Mouse (Mus musculus): ENCODE results near the gene Gm7954. TPM values are rescaled to one million over a fixed set of nuclear protein-coding genes. Genes with fewer than 3 reads are reported as not detected.
"Not testable (repeated sequence)": the region's sequence is repeated elsewhere in the genome, so short reads cannot be mapped to it uniquely, and the experiment has no call there.

Gm7954 gene
- polyA plus RNA-seq (2012; rRNA removed): not detected in 2 replicates

- not testable (repeated sequence) for H3K36me3 ChIP-seq (ENCODE audit: control insufficient read depth, insufficient read depth, low read length); H3K4me1 ChIP-seq (ENCODE audit: control insufficient read depth, insufficient read depth, insufficient read length, low read length); H3K4me3 ChIP-seq (ENCODE audit: low read depth, low read length); H3K27ac ChIP-seq (ENCODE audit: insufficient read depth, low read depth, low read length); H3K27me3 ChIP-seq (ENCODE audit: control insufficient read depth, insufficient read depth, low read length)
- no CpG with 5 or more reads among the region's 2 CpGs for WGBS
These were observed at the start of gene Gm7954 for GRCm38 (mm10) chr14:41453418-41453817. Gene Gm7954 (minus strand): TSS chr14:41453518.

- not testable (repeated sequence) for H3K27me3 ChIP-seq (ENCODE audit: control insufficient read depth, insufficient read depth, low read length); H3K4me3 ChIP-seq (ENCODE audit: low read depth, low read length); H3K4me1 ChIP-seq (ENCODE audit: control insufficient read depth, insufficient read depth, insufficient read length, low read length); H3K27ac ChIP-seq (ENCODE audit: insufficient read depth, low read depth, low read length); H3K36me3 ChIP-seq (ENCODE audit: control insufficient read depth, insufficient read depth, low read length)
These were observed 36.1 kb upstream of the Gm7954 start, which contains the start of gene Gm3486 for GRCm38 (mm10) chr14:41489385-41489784. Gene Gm3486 (minus strand): TSS chr14:41489485.

- not testable (repeated sequence) for H3K4me3 ChIP-seq (ENCODE audit: low read depth, low read length)
These were observed 27.8 kb downstream of the Gm7954 start for GRCm38 (mm10) chr14:41425393-41426075.

GRCm38 (mm10) chr14:41424694-41425093 is 28.6 kb downstream of the Gm7954 start:
- not testable (repeated sequence) for H3K4me3 ChIP-seq (ENCODE audit: low read depth, low read length); H3K36me3 ChIP-seq (ENCODE audit: control insufficient read depth, insufficient read depth, low read length); H3K27me3 ChIP-seq (ENCODE audit: control insufficient read depth, insufficient read depth, low read length); H3K4me1 ChIP-seq (ENCODE audit: control insufficient read depth, insufficient read depth, insufficient read length, low read length); H3K27ac ChIP-seq (ENCODE audit: insufficient read depth, low read depth, low read length)
- 27% methylated on average over 14 of the region's 14 CpGs for WGBS

More at GRCm38 (mm10) chr14:41425393-41426075, 27.8 kb downstream of the Gm7954 start:
- H3K36me3 ChIP-seq (ENCODE audit: control insufficient read depth, insufficient read depth, low read length); H3K27ac ChIP-seq (ENCODE audit: insufficient read depth, low read depth, low read length); H3K4me1 ChIP-seq (ENCODE audit: control insufficient read depth, insufficient read depth, insufficient read length, low read length); H3K27me3 ChIP-seq (ENCODE audit: control insufficient read depth, insufficient read depth, low read length): not testable (repeated sequence)
- WGBS: 14% methylated on average over 14 of the region's 16 CpGs

GRCm38 (mm10) chr14:41408181-41408580 is 45.1 kb downstream of the Gm7954 start, which contains the start of gene Gm6482:
Gene Gm6482 (minus strand): TSS chr14:41408281.
- H3K4me3 ChIP-seq (ENCODE audit: low read depth, low read length); H3K27me3 ChIP-seq (ENCODE audit: control insufficient read depth, insufficient read depth, low read length); H3K27ac ChIP-seq (ENCODE audit: insufficient read depth, low read depth, low read length); H3K4me1 ChIP-seq (ENCODE audit: control insufficient read depth, insufficient read depth, insufficient read length, low read length); H3K36me3 ChIP-seq (ENCODE audit: control insufficient read depth, insufficient read depth, low read length): not testable (repeated sequence)
- WGBS: 70% methylated on average over 1 of the region's 2 CpGs

Other genes starting within 250 kb of the Gm7954 start
- gene Gm2832, start 174.7 kb downstream of the Gm7954 start, polyA plus RNA-seq (2012; rRNA removed): not detected in 2 replicates
- gene Gm5798, start 104.9 kb downstream of the Gm7954 start, polyA plus RNA-seq (2012; rRNA removed): not detected in 2 replicates
- not detected in 2 replicates for gene Gm7945, start 67.1 kb downstream of the Gm7954 start, polyA plus RNA-seq (2012; rRNA removed)
- gene Gm6482, start 45.2 kb downstream of the Gm7954 start, polyA plus RNA-seq (2012; rRNA removed): not detected in 2 replicates
- not detected in 2 replicates for gene Gm3486, start 36.0 kb upstream of the Gm7954 start, polyA plus RNA-seq (2012; rRNA removed)
- gene Gm7970, start 102.1 kb upstream of the Gm7954 start, polyA plus RNA-seq (2012; rRNA removed): not detected in 2 replicates
- not detected in 2 replicates for gene 1700049E17Rik2, start 119.7 kb upstream of the Gm7954 start, polyA plus RNA-seq (2012; rRNA removed)
- not detected in 2 replicates for gene Gm3072, start 171.1 kb upstream of the Gm7954 start, polyA plus RNA-seq (2012; rRNA removed)
- gene Gm3676, start 193.0 kb upstream of the Gm7954 start, polyA plus RNA-seq (2012; rRNA removed): not detected in 2 replicates
- not detected in 2 replicates for gene Gm8068, start 248.4 kb upstream of the Gm7954 start, polyA plus RNA-seq (2012; rRNA removed)